ENCODE assay signal across 19 mouse cellular contexts in the genomic region with DNA sequence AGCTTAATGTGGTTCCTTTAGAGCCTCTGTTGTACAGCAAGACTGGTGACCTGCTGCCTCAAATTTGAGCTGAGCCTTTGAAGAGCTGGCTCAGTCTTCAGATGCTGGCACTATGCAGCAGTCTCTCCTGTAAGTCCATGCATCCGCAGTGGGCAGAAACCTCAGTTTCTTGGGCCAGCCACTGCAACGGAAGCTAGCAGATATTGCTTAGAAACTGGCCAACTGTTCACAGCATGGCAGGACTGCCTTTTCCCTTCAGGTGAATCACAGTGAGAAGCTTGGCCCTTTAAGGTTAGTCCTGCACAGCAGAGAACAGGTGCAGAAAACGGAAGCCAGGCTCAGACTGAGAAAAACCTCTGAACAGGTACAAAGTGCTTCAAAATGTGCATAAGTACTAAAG.
A peak's percentile ranks its signal among the peaks of the same experiment; 100 is the strongest.
DNase-seq lines count a peak whose midpoint lies in the region; ATAC-seq and TF ChIP-seq lines count a peak whose summit lies in the region.
"Had no signal": no experiment of that assay in that cellular context is flagged by ENCODE, and none has a peak within 500 bp of the region (broad histone marks: within the 10 kb centered on the region; RNA-seq: fewer than 3 reads in every experiment).

No protein-coding gene starts in this region.

- 9% methylated on average over 3 of the region's 3 CpGs for WGBS in cerebellum, adult 2 months

- TF ChIP-seq POLR2A in cerebellum, adult 2 months (IDR thresholded peaks at IDR 0.05; ENCODE audit: borderline replicate concordance, insufficient read depth, low read length), result no peak

- H3K27me3 ChIP-seq in cerebellum, adult 2 months (ENCODE audit: control insufficient read depth, insufficient read depth, low read length), result no peaks in the 10 kb centered on the region
- H3K27me3 ChIP-seq: embryonic facial prominence, embryonic 12.5 days; embryonic facial prominence, embryonic 15.5 days; forebrain, embryonic 15.5 days; hindbrain, embryonic 12.5 days; hindbrain, embryonic 15.5 days; Patski had no signal

- no peak for TF ChIP-seq CTCF in cerebellum, adult 2 months (IDR thresholded peaks at IDR 0.05; ENCODE audit: borderline replicate concordance, insufficient read depth, low read depth, low read length)

- H3K4me3 ChIP-seq in cerebellum, adult 2 months (replicated peaks; ENCODE audit: insufficient read depth, low read depth, low read length), result no peak overlapping the region
- H3K4me3 ChIP-seq: embryonic facial prominence, embryonic 12.5 days; embryonic facial prominence, embryonic 15.5 days; forebrain, embryonic 15.5 days; heart, adult 2 months; hindbrain, embryonic 12.5 days; hindbrain, embryonic 15.5 days had no signal

- ATAC-seq in cerebellum, adult (ENCODE audit: insufficient number of reproducible peaks, low FRiP score, low TSS enrichment), result no peak
- ATAC-seq: forebrain, embryonic 15.5 days; intestine, postnatal 0 days; Patski had no signal

- peak; percentile 40 to 76 for DNase-seq in cerebellum, adult 2 months
- peak; percentile 5 for DNase-seq in cerebellum, adult 9-10 months
- DNase-seq in cerebellum, postnatal 10 days, result peak; percentile 63 to 82
- peak; percentile 43 to 48 for DNase-seq in cerebellum, postnatal 36 days
- no peak for DNase-seq in layer of hippocampus, postnatal 10 days (ENCODE audit: low spot score in 2 of 2)
- DNase-seq in layer of hippocampus, postnatal 36 days, result no peak
- DNase-seq: adrenal gland, postnatal 10 days; adrenal gland, postnatal 36 days; gastrocnemius, postnatal 25 days; heart, adult 2 months; kidney, adult 2 months had no signal

- no peak overlapping the region for H3K27ac ChIP-seq in cerebellum, adult 2 months (ENCODE audit: insufficient read depth, low read length)
- H3K27ac ChIP-seq: embryonic facial prominence, embryonic 12.5 days; embryonic facial prominence, embryonic 15.5 days; forebrain, embryonic 15.5 days; heart, adult 2 months; hindbrain, embryonic 12.5 days; hindbrain, embryonic 15.5 days had no signal

- H3K4me1 ChIP-seq in cerebellum, adult 2 months (ENCODE audit: control insufficient read depth, insufficient read depth, low read length), result no peaks in the 10 kb centered on the region
- H3K4me1 ChIP-seq: embryonic facial prominence, embryonic 12.5 days; embryonic facial prominence, embryonic 15.5 days; forebrain, embryonic 15.5 days; hindbrain, embryonic 12.5 days; hindbrain, embryonic 15.5 days had no signal

Comparison
In these comparisons a context has a peak if more than half of its experiments do, and no peak if none do; other contexts are left out.
1. DNase-seq: peak in cerebellum, adult 2 months (2 of 2), cerebellum, adult 9-10 months (single experiment), cerebellum, postnatal 10 days (2 of 2) and cerebellum, postnatal 36 days (2 of 2); none in layer of hippocampus, postnatal 10 days (0 of 2) and layer of hippocampus, postnatal 36 days (0 of 2).